Mouse (Mus musculus) G1E (cell line): ENCODE results near the gene Hist1h2ak.

Experiments
- CTCF ChIP-seq: IDR thresholded peaks from 2 replicates; pipeline ENCODE4 v1.5.1; 2012; ENCODE audit warnings: low read depth, low read length, inconsistent platforms, mixed read lengths
- GATA1 ChIP-seq: IDR thresholded peaks from 2 replicates; pipeline ENCODE4 v1.6.1; 2012; ENCODE audit warnings: borderline replicate concordance, low read length, inconsistent platforms, mixed read lengths
- GATA2 ChIP-seq: IDR thresholded peaks from 2 replicates; pipeline ENCODE4 v1.6.1; 2012; ENCODE audit warnings: low read depth, low read length, inconsistent platforms, borderline replicate concordance
- POLR2AphosphoS5 ChIP-seq: IDR thresholded peaks from 2 replicates; pipeline ENCODE4 v1.6.1; 2012; ENCODE audit warnings: low read depth, low read length, inconsistent platforms; ENCODE audit not compliant: insufficient replicate concordance
- TAL1 ChIP-seq: conservative IDR thresholded peaks from 2 replicates; pipeline ENCODE4 v1.6.1; 2012; ENCODE audit warnings: low read depth, low read length, inconsistent platforms, mixed read lengths

GRCm38 (mm10) chr13:21781021-21781555 lies 27.5 kb upstream of the Hist1h2ak start:
- no peak for TF ChIP-seq GATA1
- TF ChIP-seq CTCF, result no peak
- TF ChIP-seq TAL1, result no peak
- TF ChIP-seq GATA2, result no peak
- TF ChIP-seq POLR2AphosphoS5, result no peak
